Mouse (Mus musculus) embryonic facial prominence, embryonic 14.5 days (tissue): Measurements from ENCODE around the gene Kctd2. TPM values are rescaled to one million over a fixed set of nuclear protein-coding genes. Genes with fewer than 3 reads are reported as not detected.
"Not testable (repeated sequence)": the region's sequence is repeated elsewhere in the genome, so short reads cannot be mapped to it uniquely, and the experiment has no call there.

Experiments
- ATAC-seq: fragments of 200-750 bp; cut with Nextera tagmentation; 2 replicates; pipeline ENCODE4 v1.8.0; 2017; ENCODE audit warnings: low read depth, moderate number of reproducible peaks, moderate TSS enrichment
- DNase-seq: peaks from one replicate; pipeline ENCODE4 v3.0.0-alpha.2; 2015; ENCODE audit warnings: low spot score
- H3K27ac ChIP-seq: fragments of 300-500 bp; sonication (generic); replicated peaks from 2 replicates; pipeline ENCODE4 v1.5.1; 2014; ENCODE audit warnings: low read depth, mild to moderate bottlenecking, low read length, moderate library complexity
- H3K27me3 ChIP-seq: fragments of 300-500 bp; sonication (generic); replicated peaks from 2 replicates; pipeline ENCODE4 v1.6.1; 2014; ENCODE audit warnings: low read length; ENCODE audit not compliant: control insufficient read depth, insufficient read depth
- H3K36me3 ChIP-seq: fragments of 300-500 bp; sonication (generic); 2 replicates; pipeline ENCODE4 v1.6.1; 2014; ENCODE audit warnings: low read length, mixed read lengths; ENCODE audit not compliant: control insufficient read depth, insufficient read depth
- H3K4me1 ChIP-seq: fragments of 300-500 bp; sonication (generic); 2 replicates; pipeline ENCODE4 v1.6.1; 2014; ENCODE audit warnings: antibody characterized with exemption, low read length; ENCODE audit not compliant: control insufficient read depth, insufficient read depth
- H3K4me2 ChIP-seq: fragments of 300-500 bp; sonication (generic); 2 replicates; pipeline ENCODE4 v1.6.1; 2014; ENCODE audit warnings: low read depth, mild to moderate bottlenecking, low read length, moderate library complexity, mixed read lengths
- H3K4me3 ChIP-seq: fragments of 300-500 bp; sonication (generic); 2 replicates; pipeline ENCODE4 v1.5.1; 2014; ENCODE audit warnings: low read depth, mild to moderate bottlenecking, low read length
- H3K9ac ChIP-seq: fragments of 300-500 bp; sonication (generic); 2 replicates; pipeline ENCODE4 v1.6.1; 2014; ENCODE audit warnings: low read depth, mild to moderate bottlenecking, low read length, moderate library complexity, mixed read lengths
- H3K9me3 ChIP-seq: fragments of 300-500 bp; sonication (generic); 2 replicates; pipeline ENCODE4 v1.6.1; 2016; ENCODE audit warnings: low read length; ENCODE audit not compliant: control insufficient read depth
- WGBS: fragments of 180-500 bp; shearing (Covaris S2); extraction: QIAGEN DNeasy Blood & Tissue Kit; methylation state at CpG from one replicate; pipeline ENCODE4 v1.1.7; 2014; 5-methylcytosine and 5-hydroxymethylcytosine counted together
- polyA plus RNA-seq: library from polyadenylated mRNA; unstranded; fragments of >200 nt; fragmentation: Nextera tagmentation; extraction: Ambion mirVana; gene quantifications from 2 replicates; pipeline ENCODE4 v1.2.1, GENCODE M21; 2014

Kctd2 gene
- polyA plus RNA-seq, 1 experiment from 2014 or later = 21.8 TPM

DNA sequence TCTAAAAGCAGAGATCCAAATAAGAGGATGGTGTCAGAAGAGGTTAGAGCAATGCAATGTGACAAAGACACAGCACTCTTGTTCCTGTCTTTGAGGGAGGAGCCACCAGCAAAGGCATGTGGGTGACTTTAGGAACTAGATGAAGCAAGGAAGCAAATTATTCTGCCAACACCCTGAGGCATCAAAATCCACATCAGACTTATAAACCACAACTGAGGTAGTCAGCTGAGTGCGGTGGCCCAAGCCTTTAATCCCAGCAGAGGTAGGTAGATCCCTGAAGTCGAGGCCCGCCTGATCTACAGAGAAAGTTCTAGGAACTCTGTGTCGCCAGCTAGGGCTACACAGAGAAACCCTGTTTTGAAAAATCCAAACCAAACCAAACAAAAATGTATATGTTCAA lies 42.7 kb upstream of the Kctd2 start:
- Histone ChIP-seq H3K27me3 (peaks cover 33% of the 10 kb centered on the region), H3K27ac (no peak overlapping the region), H3K4me2 (no peak overlapping the region), H3K4me1 (peaks cover 9% of the 10 kb centered on the region; the same call in 1 of the 2 replicates), H3K9ac (no peak overlapping the region), H3K36me3 (no peaks in the 10 kb centered on the region), H3K4me3 (no peak overlapping the region), H3K9me3 (no peaks in the 10 kb centered on the region)
- ATAC-seq (no peak), DNase-seq (no peak)
- 91% methylated on average over 4 of the region's 4 CpGs for WGBS

DNA sequence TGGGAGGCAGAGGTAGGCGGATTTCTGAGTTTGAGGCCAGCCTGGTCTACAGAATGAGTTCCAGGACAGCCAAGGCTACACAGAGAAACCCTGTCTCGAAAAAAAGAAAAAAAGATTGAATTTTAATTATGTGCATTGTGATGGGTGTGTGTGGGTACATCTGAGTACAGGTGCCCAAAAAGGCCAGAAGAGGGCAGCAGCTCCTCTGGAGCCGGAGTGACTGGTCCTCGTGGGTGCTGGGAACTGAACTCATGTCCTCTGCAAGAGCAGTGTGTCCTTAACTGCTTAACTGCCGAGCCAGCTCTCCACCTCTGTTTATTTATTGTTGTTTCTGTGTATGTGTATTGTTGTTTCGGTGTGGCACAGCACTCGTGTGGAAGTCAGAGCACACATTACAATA lies 42.1 kb upstream of the Kctd2 start:
- H3K27me3 ChIP-seq = peaks cover 32% of the 10 kb centered on the region
- no peak overlapping the region for H3K4me2 ChIP-seq
- no peaks in the 10 kb centered on the region for H3K9me3 ChIP-seq
- H3K9ac ChIP-seq = no peak overlapping the region
- no peak for DNase-seq
- H3K27ac ChIP-seq = no peak overlapping the region
- no peaks in the 10 kb centered on the region for H3K36me3 ChIP-seq
- ATAC-seq = no peak
- 77% methylated on average over 7 of the region's 7 CpGs for WGBS
- H3K4me3 ChIP-seq = no peak overlapping the region
- peaks cover 12% of the 10 kb centered on the region for H3K4me1 ChIP-seq

DNA sequence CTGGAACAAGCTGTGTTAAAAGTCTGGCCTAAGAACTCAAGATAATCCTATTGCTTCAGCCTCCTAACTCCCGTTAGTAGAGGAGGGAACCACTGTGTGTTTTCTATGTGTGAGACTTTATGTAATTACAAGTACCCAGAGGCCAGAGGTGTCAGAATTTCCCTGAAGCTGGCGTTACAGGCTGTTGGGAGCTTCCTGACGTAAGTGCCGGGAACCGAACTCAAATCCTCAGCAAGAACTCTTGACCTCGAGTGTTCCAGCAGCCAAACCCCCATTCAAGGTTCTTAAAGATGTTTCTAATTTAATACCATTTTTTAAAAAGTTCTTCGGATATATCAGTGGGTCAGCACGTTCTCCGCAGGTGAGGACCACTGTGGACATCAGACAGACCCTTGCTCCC lies 38.7 kb upstream of the Kctd2 start:
- ATAC-seq (no peak), DNase-seq (no peak)

DNA sequence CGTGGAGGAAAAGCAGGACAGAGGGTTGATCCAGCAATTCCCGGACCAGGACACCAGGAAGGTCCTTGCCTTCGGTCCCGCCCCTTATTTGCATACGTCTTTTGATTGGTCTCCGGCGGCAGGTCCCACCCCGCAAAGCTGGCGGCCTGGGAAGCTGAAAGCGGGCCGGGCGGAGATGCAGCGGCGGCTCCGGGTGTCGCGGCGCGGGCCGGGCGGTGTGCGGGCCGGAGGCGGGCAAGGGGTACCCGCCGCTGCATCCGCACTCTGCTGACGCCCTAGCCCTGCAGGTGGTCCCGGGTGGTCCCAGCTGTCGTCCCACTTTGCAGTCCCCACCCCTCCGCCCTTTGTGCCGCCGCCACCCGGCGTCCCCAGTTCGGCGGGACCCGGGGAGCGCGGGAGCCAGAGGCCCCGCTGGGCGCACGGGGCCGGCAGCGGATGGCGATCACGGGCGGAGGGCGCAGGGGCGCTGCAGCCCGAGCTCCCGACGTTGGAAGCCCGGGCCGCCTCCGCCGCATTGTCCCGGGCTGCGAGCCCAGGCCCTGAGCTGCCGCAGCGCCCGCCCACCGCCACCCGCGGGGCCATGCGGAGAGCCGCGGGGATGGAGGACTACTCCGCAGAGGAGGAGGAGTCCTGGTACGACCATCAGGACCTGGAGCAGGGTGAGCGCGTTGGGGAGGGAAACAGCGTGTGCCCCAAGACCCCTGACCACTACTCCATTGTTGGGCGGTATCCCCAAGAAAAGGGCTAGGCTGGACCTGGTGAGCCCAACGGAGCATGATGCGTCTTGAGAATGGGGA lies 38.0 kb upstream of the Kctd2 start, which contains the start of gene Cdr2l:
Cdr2l (plus strand) TSS at position 174 of the 797 bp plus-strand sequence.
- peak; percentile 97 for DNase-seq
- Histone ChIP-seq H3K4me1 (peaks cover 29% of the 10 kb centered on the region), H3K9ac (peak within 1 kb of the TSS; percentile 89), H3K9me3 (no peaks in the 10 kb centered on the region), H3K27ac (peak within 1 kb of the TSS; percentile 86), H3K27me3 (no peaks in the 10 kb centered on the region), H3K4me2 (peak within 1 kb of the TSS; percentile 70), H3K36me3 (no peaks in the 10 kb centered on the region), H3K4me3 (peak within 1 kb of the TSS; percentile 82)
- under 1% methylated on average over 30 of the region's 76 CpGs for WGBS
- ATAC-seq = peak; percentile 91

More for the DNA sequence above, 38.7 kb upstream of the Kctd2 start:
- WGBS = 5% methylated on average over 9 of the region's 9 CpGs
- Histone ChIP-seq H3K36me3 (no peaks in the 10 kb centered on the region), H3K4me1 (peaks cover 29% of the 10 kb centered on the region), H3K9me3 (no peaks in the 10 kb centered on the region), H3K4me2 (peak overlapping the region; percentile 70), H3K27me3 (no peaks in the 10 kb centered on the region), H3K4me3 (peak overlapping the region; percentile 82), H3K27ac (peak overlapping the region; percentile 86), H3K9ac (no peak overlapping the region; the same call in 1 of the 2 replicates)

DNA sequence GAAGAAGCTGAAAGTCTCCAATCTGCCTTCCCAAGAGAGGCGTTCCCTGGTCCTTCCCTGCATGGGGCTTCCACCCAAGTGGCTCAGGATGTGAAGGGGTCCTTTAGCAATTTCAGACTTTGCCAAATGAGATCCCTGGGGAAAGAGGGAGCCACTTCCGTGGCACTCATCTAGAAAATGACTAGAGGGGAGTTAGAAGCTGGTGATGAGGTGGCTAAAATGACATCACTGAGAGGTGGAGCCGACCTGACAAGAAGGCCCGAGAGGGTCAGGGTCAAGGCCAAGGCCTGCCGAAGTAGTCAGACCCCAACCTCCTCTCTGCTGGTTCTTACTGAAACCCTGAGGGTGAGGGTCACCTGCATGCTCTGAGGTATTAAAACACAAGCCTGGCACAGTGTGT lies 37.0 kb upstream of the Kctd2 start:
- Histone ChIP-seq H3K9ac (peak overlapping the region; percentile 89), H3K4me2 (peak overlapping the region; percentile 70), H3K36me3 (no peaks in the 10 kb centered on the region), H3K27me3 (no peaks in the 10 kb centered on the region), H3K4me3 (peak overlapping the region; percentile 82), H3K4me1 (peaks cover 29% of the 10 kb centered on the region), H3K27ac (no peak overlapping the region), H3K9me3 (no peaks in the 10 kb centered on the region)
- DNase-seq (no peak), ATAC-seq (no peak)
- WGBS = 13% methylated on average over 5 of the region's 5 CpGs

DNA sequence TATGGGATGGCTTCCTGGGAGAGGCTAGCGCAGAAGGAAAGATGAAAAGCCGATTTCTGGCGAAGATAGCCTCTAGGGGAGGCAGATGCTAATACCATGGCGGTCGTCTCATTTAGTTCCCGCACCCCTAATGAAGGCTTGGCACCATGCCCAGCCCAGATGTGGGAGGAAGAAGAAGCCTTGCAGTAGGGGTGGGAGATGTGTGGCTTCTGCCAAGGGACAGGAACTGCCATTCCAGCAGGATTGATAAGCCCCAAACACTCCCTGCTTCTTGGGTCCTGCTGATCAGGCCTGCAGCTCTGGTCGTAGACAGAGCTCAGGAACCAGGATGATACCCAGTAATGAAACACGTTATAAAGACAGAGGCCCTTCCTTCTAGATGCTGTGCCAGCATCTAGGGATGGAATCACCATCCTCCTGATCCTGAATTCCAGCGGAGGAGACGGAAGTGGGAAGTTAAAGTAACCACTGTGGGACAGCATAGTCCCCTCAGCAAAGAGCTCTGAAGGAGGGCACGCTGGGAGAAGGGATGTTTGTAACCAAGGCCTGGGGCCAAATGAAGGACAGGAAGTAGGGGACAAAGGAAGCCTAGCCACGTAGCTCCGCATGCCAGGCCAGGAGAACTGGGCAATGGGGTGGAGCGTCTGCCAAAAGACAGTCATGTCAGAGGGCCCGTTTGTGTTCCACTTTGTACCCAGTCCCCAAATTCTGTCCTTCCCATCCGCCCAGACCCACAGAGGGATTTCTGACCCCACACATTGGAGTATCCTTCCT lies 36.0 kb upstream of the Kctd2 start:
- ATAC-seq = no peak
- Histone ChIP-seq H3K36me3 (no peaks in the 10 kb centered on the region), H3K9me3 (no peaks in the 10 kb centered on the region), H3K4me3 (peak overlapping the region; percentile 4), H3K4me2 (peak overlapping the region; percentile 70), H3K9ac (no peak overlapping the region), H3K27me3 (no peaks in the 10 kb centered on the region), H3K4me1 (peaks cover 29% of the 10 kb centered on the region), H3K27ac (peak overlapping the region; percentile 44; the same call in 1 of the 2 replicates)
- WGBS = 27% methylated on average over 16 of the region's 16 CpGs
- peak; percentile 82 for DNase-seq

DNA sequence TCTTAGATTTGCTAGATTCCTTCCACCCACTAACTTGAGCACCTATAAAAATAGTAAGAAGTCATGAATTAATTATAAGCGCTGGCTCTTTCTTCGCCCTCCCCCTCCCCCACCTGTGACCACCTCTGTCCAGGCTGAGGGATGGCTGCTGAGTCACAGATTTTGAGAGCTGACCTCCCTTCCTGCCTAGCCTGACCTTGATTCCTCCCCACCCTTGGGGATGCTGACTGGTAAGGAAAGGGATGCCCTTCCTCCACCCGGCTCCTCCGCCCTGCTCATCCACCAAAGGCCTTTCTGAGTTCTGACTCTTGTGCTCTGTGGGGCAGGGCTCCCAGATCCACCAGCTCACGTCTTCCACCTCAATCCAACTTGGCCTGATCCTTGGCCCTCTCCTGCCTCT lies 35.3 kb upstream of the Kctd2 start:
- no peak overlapping the region for H3K9ac ChIP-seq
- 64% methylated on average over 5 of the region's 5 CpGs for WGBS
- H3K36me3 ChIP-seq = no peaks in the 10 kb centered on the region
- H3K27ac ChIP-seq = 0 out of 2 replicates have a peak overlapping the region, but pooled peaks have one; percentile 44
- no peak for ATAC-seq
- no peak for DNase-seq
- no peaks in the 10 kb centered on the region for H3K9me3 ChIP-seq
- H3K27me3 ChIP-seq = no peaks in the 10 kb centered on the region
- no peak overlapping the region for H3K4me3 ChIP-seq
- peak overlapping the region; percentile 70 for H3K4me2 ChIP-seq
- peaks cover 29% of the 10 kb centered on the region for H3K4me1 ChIP-seq

DNA sequence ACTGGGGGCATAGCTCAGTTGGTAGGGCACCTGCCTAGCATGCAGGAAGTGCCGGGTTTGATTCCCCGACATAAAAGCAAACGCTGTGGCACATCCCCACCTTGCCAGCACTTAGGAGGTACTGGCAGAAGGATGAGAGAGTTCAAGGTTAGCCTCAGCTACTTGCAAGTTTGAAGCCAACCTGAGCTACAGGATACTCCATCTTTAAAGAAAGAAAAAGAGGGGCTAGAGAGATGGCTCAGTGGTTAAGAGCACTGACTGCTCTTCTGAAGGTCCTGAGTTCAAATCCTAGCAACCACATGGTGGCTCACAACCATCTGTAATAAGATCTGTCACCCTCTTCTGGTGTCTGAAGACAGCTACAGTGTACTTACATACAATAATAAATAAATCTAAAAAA lies 33.1 kb upstream of the Kctd2 start:
- Histone ChIP-seq H3K4me1 (peaks cover 26% of the 10 kb centered on the region), H3K36me3 (peaks cover 19% of the 10 kb centered on the region)
- not testable (repeated sequence) for H3K4me3 ChIP-seq, ATAC-seq, H3K27ac ChIP-seq, H3K27me3 ChIP-seq, H3K9ac ChIP-seq, H3K9me3 ChIP-seq, DNase-seq, H3K4me2 ChIP-seq
- WGBS = 84% methylated on average over 3 of the region's 3 CpGs
